In genomic region chr17:30796616-30797015, GRCm38 (mm10) we compare ENCODE assay signal across 28 mouse cellular contexts.
"Had no signal": no experiment of that assay in that cellular context is flagged by ENCODE, and none has a peak within 500 bp of the region (broad histone marks: within the 10 kb centered on the region; RNA-seq: fewer than 3 reads in every experiment).

No protein-coding gene starts in this region.

- DNase-seq: left cerebral cortex, postnatal 4 days; liver; liver, embryonic 13.5 days; liver, postnatal 0 days; lung, adult 18-20 months; lung, adult 2 months; lung, embryonic 14.5 days; lung, postnatal 10 days; lung, postnatal 14 days; lung, postnatal 36 days; lung, postnatal 4 days; midbrain, embryonic 14.5 days had no signal

- H3K36me3 ChIP-seq: limb, embryonic 10.5 days; limb, embryonic 12.5 days; limb, embryonic 13.5 days; limb, embryonic 15.5 days; liver, embryonic 12.5 days; liver, embryonic 13.5 days; liver, embryonic 15.5 days; lung, embryonic 15.5 days; midbrain, embryonic 10.5 days; midbrain, embryonic 12.5 days; midbrain, embryonic 13.5 days; midbrain, embryonic 15.5 days; neural tube, embryonic 12.5 days had no signal

- H3K4me3 ChIP-seq: limb, embryonic 10.5 days; limb, embryonic 12.5 days; limb, embryonic 13.5 days; limb, embryonic 15.5 days; liver, embryonic 12.5 days; liver, embryonic 13.5 days; liver, embryonic 15.5 days; lung, embryonic 15.5 days; megakaryocyte, embryonic 14.5 days; midbrain, embryonic 10.5 days; midbrain, embryonic 12.5 days; midbrain, embryonic 13.5 days; midbrain, embryonic 15.5 days; myocyte; neural tube, embryonic 12.5 days had no signal

- H3K27me3 ChIP-seq: limb, embryonic 12.5 days; limb, embryonic 13.5 days; limb, embryonic 15.5 days; liver, embryonic 12.5 days; liver, embryonic 13.5 days; liver, embryonic 15.5 days; lung, embryonic 15.5 days; megakaryocyte, embryonic 14.5 days; midbrain, embryonic 12.5 days; midbrain, embryonic 13.5 days; midbrain, embryonic 15.5 days; neural tube, embryonic 12.5 days had no signal

- H3K4me1 ChIP-seq: limb, embryonic 10.5 days; limb, embryonic 12.5 days; limb, embryonic 13.5 days; limb, embryonic 15.5 days; liver, embryonic 12.5 days; liver, embryonic 13.5 days; liver, embryonic 15.5 days; lung, embryonic 15.5 days; megakaryocyte, embryonic 14.5 days; midbrain, embryonic 10.5 days; midbrain, embryonic 12.5 days; midbrain, embryonic 13.5 days; midbrain, embryonic 15.5 days; neural tube, embryonic 12.5 days had no signal

- H3K9me3 ChIP-seq: limb, embryonic 10.5 days; limb, embryonic 12.5 days; limb, embryonic 13.5 days; limb, embryonic 15.5 days; liver, embryonic 12.5 days; liver, embryonic 13.5 days; liver, embryonic 15.5 days; lung, embryonic 15.5 days; megakaryocyte, embryonic 14.5 days; midbrain, embryonic 10.5 days; midbrain, embryonic 12.5 days; midbrain, embryonic 13.5 days; midbrain, embryonic 15.5 days; neural tube, embryonic 12.5 days had no signal

- H3K27ac ChIP-seq: limb, embryonic 10.5 days; limb, embryonic 12.5 days; limb, embryonic 13.5 days; limb, embryonic 15.5 days; liver, embryonic 12.5 days; liver, embryonic 13.5 days; liver, embryonic 14.5 days; liver, embryonic 15.5 days; lung, embryonic 15.5 days; macrophage; midbrain, embryonic 10.5 days; midbrain, embryonic 12.5 days; midbrain, embryonic 13.5 days; midbrain, embryonic 15.5 days; neural tube, embryonic 12.5 days had no signal
